Comparison of ENCODE assay signal across 8 mouse cellular contexts in the genomic region with DNA sequence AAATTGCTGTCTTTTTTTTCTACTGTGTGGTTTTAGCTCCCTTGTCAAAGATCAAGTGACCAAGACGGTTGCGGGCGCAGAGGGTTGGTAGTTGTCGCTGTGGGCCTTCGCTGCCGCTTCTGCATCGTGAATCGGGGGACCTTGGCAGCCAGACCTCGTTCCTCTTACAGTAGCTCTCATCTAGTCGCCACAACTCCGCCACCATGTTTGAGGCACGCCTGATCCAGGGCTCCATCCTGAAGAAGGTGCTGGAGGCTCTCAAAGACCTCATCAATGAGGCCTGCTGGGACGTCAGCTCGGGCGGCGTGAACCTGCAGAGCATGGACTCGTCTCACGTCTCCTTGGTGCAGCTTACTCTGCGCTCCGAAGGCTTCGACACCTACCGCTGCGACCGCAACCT.
DNase-seq lines count a peak whose midpoint lies in the region; ATAC-seq lines count a peak whose summit lies in the region.

No protein-coding gene starts in this region.

- peak; percentile 44 for DNase-seq in adrenal gland, adult 2 months
- DNase-seq in cerebellum, postnatal 25 days = peak; percentile 41 to 59
- DNase-seq in kidney, adult 9 months = peak; percentile 19
- DNase-seq in left cerebral cortex, adult 18-20 months (ENCODE audit: low spot score in 2 of 2) = peak; percentile 2 to 3
- DNase-seq in spleen, adult 18-20 months = peak; percentile 6 to 20
- peak; percentile 4 for DNase-seq in urinary bladder, postnatal 25 days (ENCODE audit: low spot score)

- peak; percentile 100 for ATAC-seq in granulocyte monocyte progenitor cell, adult 5-6 weeks (replicated peaks; ENCODE audit: poor library complexity, severe bottlenecking)
- peak; percentile 100 for ATAC-seq in megakaryocyte, adult 5-6 weeks (ENCODE audit: poor library complexity, severe bottlenecking)

Comparison
In these comparisons a context has a peak if more than half of its experiments do, and no peak if none do; other contexts are left out.
1. Peak in every context shown above with its lines: DNase-seq and ATAC-seq.